11 mouse cellular contexts compared by ENCODE assay signal in the genomic region with DNA sequence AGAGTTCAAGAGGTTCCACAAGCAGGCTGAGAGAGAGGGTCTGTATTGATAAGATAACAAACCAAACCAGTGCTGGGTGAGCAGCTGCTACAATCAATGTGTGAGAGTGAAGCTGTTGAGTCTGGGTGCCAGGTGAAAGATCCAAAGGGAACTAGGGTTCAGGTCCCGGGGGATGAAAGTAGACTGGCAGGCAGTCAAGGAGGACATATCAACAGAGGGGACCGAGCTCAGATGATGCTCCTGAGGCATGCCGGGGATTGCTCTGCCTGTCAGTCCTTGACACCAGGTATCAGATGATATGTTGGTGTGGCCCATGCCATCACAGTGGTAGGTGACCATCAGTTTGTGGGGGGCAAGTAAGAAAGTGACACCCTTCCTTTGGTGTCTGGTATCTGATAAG. TPM values are rescaled to one million over a fixed set of nuclear protein-coding genes. Genes with fewer than 3 reads are reported as not detected.
DNase-seq lines count a peak whose midpoint lies in the region; ATAC-seq lines count a peak whose summit lies in the region.
"Had no signal": no experiment of that assay in that cellular context is flagged by ENCODE, and none has a peak within 500 bp of the region (broad histone marks: within the 10 kb centered on the region; RNA-seq: fewer than 3 reads in every experiment).

No protein-coding gene starts in this region.

- no peaks in the 10 kb centered on the region for H3K36me3 ChIP-seq in kidney, embryonic 14.5 days (ENCODE audit: control insufficient read depth, insufficient read depth, low read length)
- no peaks in the 10 kb centered on the region for H3K36me3 ChIP-seq in embryonic facial prominence, embryonic 13.5 days
- H3K36me3 ChIP-seq in heart, embryonic 13.5 days = no peaks in the 10 kb centered on the region
- no peaks in the 10 kb centered on the region for H3K36me3 ChIP-seq in limb, embryonic 15.5 days
- H3K36me3 ChIP-seq: liver, embryonic 15.5 days had no signal

- no peak overlapping the region for H3K4me2 ChIP-seq in kidney, embryonic 14.5 days (replicated peaks; ENCODE audit: low read depth, low read length)
- H3K4me2 ChIP-seq in embryonic facial prominence, embryonic 13.5 days = no peak overlapping the region
- H3K4me2 ChIP-seq in heart, embryonic 13.5 days = no peak overlapping the region
- H3K4me2 ChIP-seq in limb, embryonic 15.5 days = no peak overlapping the region
- H3K4me2 ChIP-seq: liver, embryonic 15.5 days had no signal

- H3K9ac ChIP-seq in kidney, embryonic 14.5 days (ENCODE audit: low read depth, low read length) = no peak overlapping the region
- peak overlapping the region; percentile 16; the same call in 1 of the 2 replicates for H3K9ac ChIP-seq in embryonic facial prominence, embryonic 13.5 days
- peak overlapping the region; percentile 68; the same call in 1 of the 2 replicates for H3K9ac ChIP-seq in heart, embryonic 13.5 days
- H3K9ac ChIP-seq in limb, embryonic 15.5 days = no peak overlapping the region
- H3K9ac ChIP-seq: liver, embryonic 15.5 days had no signal

- H3K4me3 ChIP-seq in kidney, embryonic 14.5 days (ENCODE audit: low read length) = no peak overlapping the region
- no peak overlapping the region for H3K4me3 ChIP-seq in embryonic facial prominence, embryonic 13.5 days
- H3K4me3 ChIP-seq in heart, embryonic 13.5 days = no peak overlapping the region
- no peak overlapping the region for H3K4me3 ChIP-seq in limb, embryonic 15.5 days
- H3K4me3 ChIP-seq: liver, embryonic 15.5 days had no signal

- no peaks in the 10 kb centered on the region for H3K9me3 ChIP-seq in kidney, embryonic 14.5 days (ENCODE audit: control insufficient read depth, low read length)
- H3K9me3 ChIP-seq in embryonic facial prominence, embryonic 13.5 days = no peaks in the 10 kb centered on the region
- H3K9me3 ChIP-seq in heart, embryonic 13.5 days = no peaks in the 10 kb centered on the region
- H3K9me3 ChIP-seq in limb, embryonic 15.5 days = no peaks in the 10 kb centered on the region
- H3K9me3 ChIP-seq: liver, embryonic 15.5 days had no signal

- no peak for DNase-seq in kidney, postnatal 36 days
- no peak for DNase-seq in embryo, embryonic 11 days
- DNase-seq in urinary bladder, postnatal 10 days (ENCODE audit: low spot score) = no peak
- DNase-seq in layer of hippocampus, adult 8-10 months (ENCODE audit: low spot score in 2 of 2) = no peak

- H3K27ac ChIP-seq in kidney, embryonic 14.5 days (ENCODE audit: low read depth, low read length) = peak overlapping the region; percentile 93
- H3K27ac ChIP-seq in embryonic facial prominence, embryonic 13.5 days = peak overlapping the region; percentile 98
- peak overlapping the region; percentile 99 for H3K27ac ChIP-seq in heart, embryonic 13.5 days (replicated peaks)
- H3K27ac ChIP-seq in limb, embryonic 15.5 days = peak overlapping the region; percentile 89

- peaks cover 38% of the 10 kb centered on the region for H3K4me1 ChIP-seq in kidney, embryonic 14.5 days (ENCODE audit: control insufficient read depth, insufficient read depth, low read length)
- H3K4me1 ChIP-seq in embryonic facial prominence, embryonic 13.5 days = peaks cover 56% of the 10 kb centered on the region
- peaks cover 80% of the 10 kb centered on the region for H3K4me1 ChIP-seq in heart, embryonic 13.5 days
- peaks cover 40% of the 10 kb centered on the region for H3K4me1 ChIP-seq in limb, embryonic 15.5 days

- no peak for ATAC-seq in kidney, embryonic 14.5 days (ENCODE audit: low FRiP score, low TSS enrichment)
- no peak for ATAC-seq in embryonic facial prominence, embryonic 13.5 days (ENCODE audit: insufficient number of reproducible peaks, insufficient read depth, low FRiP score, low TSS enrichment, low read depth)
- ATAC-seq in heart, embryonic 13.5 days (ENCODE audit: extremely low read depth, insufficient number of reproducible peaks, low FRiP score, low TSS enrichment) = no peak
- ATAC-seq in limb, embryonic 15.5 days (ENCODE audit: insufficient number of reproducible peaks, low FRiP score, low TSS enrichment, low read depth) = no peak

- WGBS in kidney, embryonic 14.5 days = 65% methylated on average over 3 of the region's 3 CpGs
- WGBS in embryonic facial prominence, embryonic 13.5 days = 76% methylated on average over 3 of the region's 3 CpGs
- 2% methylated on average over 3 of the region's 3 CpGs for WGBS in heart, embryonic 13.5 days
- WGBS in limb, embryonic 15.5 days = 82% methylated on average over 3 of the region's 3 CpGs

- no peaks in the 10 kb centered on the region for H3K27me3 ChIP-seq in kidney, embryonic 14.5 days (ENCODE audit: control insufficient read depth, insufficient read depth, low read length)
- no peaks in the 10 kb centered on the region for H3K27me3 ChIP-seq in embryonic facial prominence, embryonic 13.5 days
- H3K27me3 ChIP-seq in heart, embryonic 13.5 days (replicated peaks) = no peaks in the 10 kb centered on the region
- no peaks in the 10 kb centered on the region for H3K27me3 ChIP-seq in limb, embryonic 15.5 days
- H3K27me3 ChIP-seq: liver, embryonic 15.5 days had no signal

RNA-seq across cellular contexts. Expression of gene Lsp1, which starts 3.8 kb away (rescaled TPM):
- 92.8 and 124 TPM in 2 replicates for polyA plus RNA-seq in kidney, embryonic 14.5 days (2014; fragmentation: Nextera tagmentation; extraction: Ambion mirVana)
- 28.5 and 29.2 TPM in 2 replicates for polyA plus RNA-seq in embryonic facial prominence, embryonic 13.5 days (2015; fragmentation: Nextera tagmentation; extraction: Ambion mirVana)
- polyA plus RNA-seq in heart, embryonic 13.5 days (2015; fragmentation: Nextera tagmentation; extraction: Ambion mirVana) = 51.0 and 54.6 TPM in 2 replicates
- polyA plus RNA-seq in limb, embryonic 15.5 days (2015; fragmentation: Nextera tagmentation; extraction: Ambion mirVana) = 57.3 and 63.3 TPM in 2 replicates
- total RNA-seq in layer of hippocampus, adult 8-10 months (2022) = 10 to 100 TPM in 2 of 4 experiments, 1 to 10 TPM in 2; 2.2 to 18.3 (median 8.4) TPM

RNA-seq across cellular contexts. Expression of gene Tnni2, which starts 15.2 kb away (rescaled TPM):
- polyA plus RNA-seq in kidney, embryonic 14.5 days (2014; fragmentation: Nextera tagmentation; extraction: Ambion mirVana) = 3.1 and 3.7 TPM in 2 replicates
- 7.7 and 8.4 TPM in 2 replicates for polyA plus RNA-seq in embryonic facial prominence, embryonic 13.5 days (2015; fragmentation: Nextera tagmentation; extraction: Ambion mirVana)
- polyA plus RNA-seq in heart, embryonic 13.5 days (2015; fragmentation: Nextera tagmentation; extraction: Ambion mirVana) = 34.8 and 41.9 TPM in 2 replicates
- polyA plus RNA-seq in limb, embryonic 15.5 days (2015; fragmentation: Nextera tagmentation; extraction: Ambion mirVana) = 136 and 529 TPM in 2 replicates
- total RNA-seq in layer of hippocampus, adult 8-10 months (2022) = 1 to 10 TPM; 1.2 to 4.9 (median 2.7) TPM

RNA-seq across cellular contexts. Expression of gene Syt8, which starts 22.2 kb away (rescaled TPM):
- not detected in 2 replicates for polyA plus RNA-seq in kidney, embryonic 14.5 days (2014; fragmentation: Nextera tagmentation; extraction: Ambion mirVana)
- 0.37 and 0.66 TPM in 2 replicates for polyA plus RNA-seq in embryonic facial prominence, embryonic 13.5 days (2015; fragmentation: Nextera tagmentation; extraction: Ambion mirVana)
- polyA plus RNA-seq in heart, embryonic 13.5 days (2015; fragmentation: Nextera tagmentation; extraction: Ambion mirVana) = 0.19 and 0.41 TPM in 2 replicates
- polyA plus RNA-seq in limb, embryonic 15.5 days (2015; fragmentation: Nextera tagmentation; extraction: Ambion mirVana) = 6.3 and 6.7 TPM in 2 replicates
- 1 to 10 TPM in 2 of 4 experiments, under 1 TPM in 1, not detected in 1; 0.29 to 2.3 (median 1.9) TPM for total RNA-seq in layer of hippocampus, adult 8-10 months (2022)
- total RNA-seq: granulocyte monocyte progenitor cell, adult 5-6 weeks had no signal

RNA-seq across cellular contexts. Expression of gene Tnnt3, which starts 41.8 kb away (rescaled TPM):
- polyA plus RNA-seq in kidney, embryonic 14.5 days (2014; fragmentation: Nextera tagmentation; extraction: Ambion mirVana) = 3.2 and 3.5 TPM in 2 replicates
- 3.8 and 5.8 TPM in 2 replicates for polyA plus RNA-seq in embryonic facial prominence, embryonic 13.5 days (2015; fragmentation: Nextera tagmentation; extraction: Ambion mirVana)
- 4.0 and 5.4 TPM in 2 replicates for polyA plus RNA-seq in heart, embryonic 13.5 days (2015; fragmentation: Nextera tagmentation; extraction: Ambion mirVana)
- polyA plus RNA-seq in limb, embryonic 15.5 days (2015; fragmentation: Nextera tagmentation; extraction: Ambion mirVana) = 154 and 517 TPM in 2 replicates
- 1 to 10 TPM in 2 of 4 experiments, not detected in 2; 1.2 to 3.8 TPM for total RNA-seq in layer of hippocampus, adult 8-10 months (2022)
- total RNA-seq: granulocyte monocyte progenitor cell, adult 5-6 weeks had no signal
- polyA plus RNA-seq: small intestine, adult 2 months had no signal

Comparison
In these comparisons a context has a peak if more than half of its experiments do, and no peak if none do; other contexts are left out.
1. H3K9ac ChIP-seq: peak in embryonic facial prominence, embryonic 13.5 days (single experiment) and heart, embryonic 13.5 days (single experiment); none in kidney, embryonic 14.5 days (single experiment) and limb, embryonic 15.5 days (single experiment).
2. Peak in every context shown above with its lines, with median percentiles within 50 percentile points of each other: H3K27ac ChIP-seq.